Mouse (Mus musculus): ENCODE results near the gene Krt23.

DNA sequence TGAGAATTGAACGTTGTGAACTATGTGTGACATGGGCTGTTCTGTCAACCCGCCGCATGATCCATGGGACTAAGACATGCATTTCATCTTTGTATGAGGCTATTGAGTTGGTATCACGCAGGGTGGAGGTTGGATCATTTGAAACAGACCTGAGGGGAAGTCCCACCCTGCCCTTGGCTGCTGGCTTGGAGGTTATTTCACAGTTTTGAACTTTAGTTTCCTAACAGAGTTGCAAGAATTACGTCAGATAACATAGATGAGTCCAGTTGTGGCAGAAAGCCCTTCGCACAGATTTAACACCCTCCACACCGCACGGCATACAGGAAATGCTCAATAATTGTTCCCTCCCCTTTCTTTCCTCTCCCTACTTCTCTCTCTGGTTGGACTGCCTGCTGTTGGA lies 1.9 kb downstream of the Krt23 start:
- TF ChIP-seq CTCF (IDR thresholded peaks at IDR 0.05) (no peak), POLR2A (IDR thresholded peaks at IDR 0.05; ENCODE audit: insufficient read depth, low read depth, low read length) (no peak), EP300 (IDR thresholded peaks at IDR 0.05; ENCODE audit: insufficient read depth, low read depth, low read length) (no peak)

All from heart, adult 2 months (tissue).